Mouse (Mus musculus): ENCODE data around the gene Elmo1. TPM values are rescaled to one million over a fixed set of nuclear protein-coding genes. Genes with fewer than 3 reads are reported as not detected.

Elmo1 gene
- total RNA-seq, 2 experiments from 2014 or later = 45.7 to 47.2 TPM

- intact Hi-C loops (cut with DNase I) = no loop called here
- DNase-seq (ENCODE audit: extremely low spot score in 1 of 2, low spot score in 2 of 2) = no peak
Measured at GRCm38 (mm10) chr13:20116019-20116418, 25.6 kb downstream of the Elmo1 start.

DNA sequence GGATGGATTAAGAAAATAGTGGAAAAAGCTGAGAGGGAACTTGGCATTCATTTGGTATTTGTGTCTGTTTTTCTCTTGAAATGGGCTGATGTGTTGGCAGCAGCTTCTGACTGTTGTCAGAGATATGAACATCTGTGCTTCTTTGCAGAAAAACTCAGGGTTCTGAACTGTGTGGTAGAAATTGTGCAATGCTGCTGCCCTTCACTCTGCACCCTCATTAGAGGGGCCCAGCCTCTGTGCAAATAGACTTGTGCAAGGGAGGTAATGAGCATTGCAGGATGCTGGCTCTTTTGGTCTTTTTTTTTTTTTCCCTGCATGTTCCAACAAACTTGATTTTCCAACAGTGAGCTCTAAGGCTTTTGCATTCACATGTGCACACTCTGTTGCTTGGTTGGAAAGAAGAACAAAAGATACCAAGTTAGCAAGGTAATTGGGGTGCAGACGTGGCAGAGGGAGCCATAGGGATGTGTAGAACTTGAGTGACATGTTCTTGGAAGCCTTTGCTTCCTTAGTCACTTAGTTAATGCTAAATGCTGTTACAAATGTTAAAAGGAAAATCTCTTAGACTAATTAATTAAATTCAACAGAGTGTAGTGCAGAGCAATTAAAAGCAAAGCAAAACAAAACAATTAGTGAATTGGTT lies 26.6 kb downstream of the Elmo1 start:
- intact Hi-C loops (cut with DNase I) = no loop called here
- no peak for DNase-seq (ENCODE audit: extremely low spot score in 1 of 2, low spot score in 2 of 2)

DNA sequence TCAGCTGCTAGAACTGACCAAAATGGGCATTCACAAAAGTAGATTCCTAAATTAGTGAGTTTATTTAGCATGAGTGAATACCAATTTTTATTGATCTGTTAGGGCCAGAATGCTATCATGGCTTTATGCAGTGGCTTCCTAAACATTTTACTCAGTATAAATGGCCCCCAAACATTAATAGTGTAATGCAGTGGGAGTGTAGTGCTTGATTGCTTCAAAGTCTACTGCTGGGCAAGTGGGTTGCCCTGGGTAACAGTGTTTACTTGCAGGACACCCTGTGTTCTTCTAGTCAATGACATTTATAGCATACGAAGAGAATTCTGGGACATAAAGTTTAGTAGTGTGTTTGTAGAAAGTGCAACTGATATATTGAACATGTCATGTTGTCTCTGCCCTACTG lies 27.3 kb downstream of the Elmo1 start:
- DNase-seq (ENCODE audit: extremely low spot score in 1 of 2, low spot score in 2 of 2) = no peak
- intact Hi-C loops (cut with DNase I) = no loop called here

DNA sequence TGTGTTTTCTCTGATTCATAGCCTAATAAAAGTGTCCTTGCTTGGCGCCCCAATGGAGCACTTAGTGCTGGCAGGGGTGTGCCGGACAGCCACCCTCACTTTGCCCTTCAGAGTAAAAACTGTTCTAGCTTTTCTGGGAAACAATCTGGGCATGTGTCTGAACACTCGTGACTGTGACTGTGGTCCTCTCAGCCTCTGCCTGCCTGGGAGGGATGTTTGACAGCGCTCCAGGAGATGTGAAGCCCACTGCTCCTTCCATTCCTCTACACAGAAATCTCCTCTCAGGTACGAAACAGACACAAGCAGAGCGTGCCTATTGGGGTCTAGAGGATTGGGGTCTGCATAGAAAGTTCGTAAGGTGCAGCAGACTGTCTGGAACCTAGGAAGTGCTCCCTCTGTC lies 28.5 kb downstream of the Elmo1 start:
- intact Hi-C loops (cut with DNase I) = no loop called here
- DNase-seq (ENCODE audit: extremely low spot score in 1 of 2, low spot score in 2 of 2) = no peak

GRCm38 (mm10) chr13:20120723-20121122 lies 30.3 kb downstream of the Elmo1 start:
- no peak for DNase-seq (ENCODE audit: extremely low spot score in 1 of 2, low spot score in 2 of 2)
- intact Hi-C loops (cut with DNase I) = no loop called here

DNA sequence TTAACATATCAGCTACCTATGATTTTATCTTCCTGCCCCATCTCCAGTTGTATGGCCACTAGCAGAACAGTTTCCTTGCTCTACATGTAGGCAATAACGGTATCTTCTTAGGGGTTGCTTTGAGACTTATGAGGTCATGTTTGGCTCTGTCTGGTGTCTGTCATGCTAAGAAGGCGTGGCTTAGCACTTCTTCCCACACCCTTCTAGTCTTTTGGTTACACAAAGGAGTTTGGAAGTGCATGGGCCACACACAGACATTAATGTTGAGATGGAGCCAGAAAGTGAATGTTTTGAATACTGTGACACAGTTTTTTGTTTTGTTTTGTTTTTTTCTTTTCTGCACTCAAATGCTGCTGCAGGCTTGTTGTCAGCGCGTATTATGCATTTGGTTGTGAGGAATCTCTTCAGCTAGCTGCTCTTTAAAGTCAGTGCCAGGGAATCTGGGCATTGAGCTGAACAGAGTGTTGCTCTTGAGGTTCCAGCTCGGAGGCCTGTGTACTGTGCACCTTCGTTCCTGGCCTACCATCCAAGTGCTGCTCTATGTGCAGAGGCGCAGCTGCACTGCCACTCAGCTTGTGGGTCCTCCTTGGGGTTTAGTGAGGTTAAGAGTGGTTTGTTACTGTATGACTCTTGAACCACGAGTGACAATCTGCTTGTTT lies 31.1 kb downstream of the Elmo1 start:
- intact Hi-C loops (cut with DNase I) = no loop called here
- no peak for DNase-seq (ENCODE audit: extremely low spot score in 1 of 2, low spot score in 2 of 2)

- DNase-seq (ENCODE audit: extremely low spot score in 1 of 2, low spot score in 2 of 2) = no peak
- intact Hi-C loops (cut with DNase I) = no loop called here
Measured at GRCm38 (mm10) chr13:20123975-20124374, 33.6 kb downstream of the Elmo1 start.

GRCm38 (mm10) chr13:20124965-20125364 lies 34.6 kb downstream of the Elmo1 start:
- intact Hi-C loops (cut with DNase I) = no loop called here
- no peak for DNase-seq (ENCODE audit: extremely low spot score in 1 of 2, low spot score in 2 of 2)

- intact Hi-C loops (cut with DNase I) = no loop called here
- no peak for DNase-seq (ENCODE audit: extremely low spot score in 1 of 2, low spot score in 2 of 2)
Measured at GRCm38 (mm10) chr13:20125845-20126244, 35.4 kb downstream of the Elmo1 start.

- intact Hi-C loops (cut with DNase I) = no loop called here
- no peak for DNase-seq (ENCODE audit: extremely low spot score in 1 of 2, low spot score in 2 of 2)
Measured at GRCm38 (mm10) chr13:20127553-20127952, 37.2 kb downstream of the Elmo1 start.

- DNase-seq (ENCODE audit: extremely low spot score in 1 of 2, low spot score in 2 of 2) = no peak
- intact Hi-C loops (cut with DNase I) = no loop called here
Measured at GRCm38 (mm10) chr13:20128097-20128496, 37.7 kb downstream of the Elmo1 start.

- no peak for DNase-seq (ENCODE audit: extremely low spot score in 1 of 2, low spot score in 2 of 2)
- intact Hi-C loops (cut with DNase I) = no loop called here
Measured at GRCm38 (mm10) chr13:20130731-20131130, 40.3 kb downstream of the Elmo1 start.

DNA sequence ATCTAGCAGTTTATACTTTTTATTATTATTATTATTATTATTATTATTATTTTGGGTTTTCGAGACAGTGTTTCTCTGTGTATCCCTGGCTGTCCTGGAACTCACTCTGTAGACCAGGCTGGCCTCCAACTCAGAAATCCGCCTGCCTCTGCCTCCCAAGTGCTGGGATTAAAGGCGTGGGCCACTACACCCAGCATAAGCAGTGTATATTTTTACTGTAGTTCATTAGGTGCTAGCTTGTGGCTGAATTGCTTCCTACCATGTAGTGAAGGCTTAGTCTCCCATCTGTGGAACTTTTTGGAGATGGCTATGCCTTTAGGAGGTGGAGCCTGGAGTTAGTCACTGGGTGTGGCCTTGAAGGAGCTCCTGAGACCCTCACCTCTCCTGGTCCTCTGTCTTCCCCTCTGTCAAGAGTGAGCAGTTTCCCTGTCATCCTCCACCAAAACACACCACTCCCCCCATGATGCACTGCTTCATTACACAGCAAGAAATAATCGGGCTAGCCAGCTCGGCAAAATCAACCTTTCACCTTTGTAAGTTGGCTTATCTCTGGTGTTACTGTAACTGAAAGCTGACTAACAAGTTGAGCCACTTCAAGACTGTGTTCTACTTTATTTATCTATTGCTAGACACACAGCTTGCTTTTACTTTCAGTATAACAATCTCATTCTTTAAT lies 41.1 kb downstream of the Elmo1 start:
- intact Hi-C loops (cut with DNase I) = no loop called here
- no peak for DNase-seq (ENCODE audit: extremely low spot score in 1 of 2, low spot score in 2 of 2)

- intact Hi-C loops (cut with DNase I) = no loop called here
- DNase-seq (ENCODE audit: extremely low spot score in 1 of 2, low spot score in 2 of 2) = no peak
Measured at GRCm38 (mm10) chr13:20131998-20132371, 41.6 kb downstream of the Elmo1 start.

DNA sequence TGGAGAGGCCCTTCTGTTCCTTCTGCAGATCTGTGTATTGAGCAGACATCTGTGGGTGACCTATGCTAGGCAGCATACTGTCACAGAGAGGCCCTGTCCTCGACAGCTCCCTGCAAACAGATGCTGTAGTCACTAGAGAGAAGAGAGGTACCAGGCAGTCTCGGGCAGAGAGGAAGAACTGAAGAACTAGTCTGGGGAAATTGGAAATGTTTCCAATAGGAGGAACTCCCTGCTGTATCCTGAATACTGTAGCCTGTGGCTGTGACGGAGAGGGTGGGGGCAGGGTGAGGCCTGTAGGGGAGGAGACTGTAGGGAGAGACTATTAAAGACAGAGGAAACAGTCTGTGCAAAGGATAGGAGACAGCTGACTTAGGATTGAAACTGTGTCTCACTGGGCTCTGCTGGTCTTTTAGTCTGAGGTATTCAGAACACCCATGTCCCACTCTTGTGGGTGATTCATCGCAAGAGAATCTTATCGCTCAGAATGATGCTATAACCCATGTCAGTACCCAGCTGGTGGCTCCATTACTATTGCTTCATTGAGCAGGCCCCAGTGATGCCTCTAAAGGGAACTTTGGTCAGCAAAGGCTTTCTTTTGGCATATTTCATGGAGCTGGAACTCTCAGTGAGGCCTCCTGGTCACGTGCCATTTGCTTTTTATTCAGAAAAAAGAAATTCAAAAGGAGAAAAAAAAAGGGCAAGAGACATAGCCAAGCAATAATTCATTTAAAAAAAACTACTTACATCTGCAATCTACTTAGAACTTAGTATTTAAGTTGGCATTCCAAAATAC lies 43.4 kb downstream of the Elmo1 start:
- peak in 1 of 2 experiments; percentile 62 for DNase-seq (ENCODE audit: extremely low spot score in 1 of 2, low spot score in 2 of 2)
- intact Hi-C loops (cut with DNase I) = no loop called here

GRCm38 (mm10) chr13:20134395-20135225 lies 44.2 kb downstream of the Elmo1 start:
- no peak for DNase-seq (ENCODE audit: extremely low spot score in 1 of 2, low spot score in 2 of 2)
- intact Hi-C loops (cut with DNase I) = no loop called here

DNA sequence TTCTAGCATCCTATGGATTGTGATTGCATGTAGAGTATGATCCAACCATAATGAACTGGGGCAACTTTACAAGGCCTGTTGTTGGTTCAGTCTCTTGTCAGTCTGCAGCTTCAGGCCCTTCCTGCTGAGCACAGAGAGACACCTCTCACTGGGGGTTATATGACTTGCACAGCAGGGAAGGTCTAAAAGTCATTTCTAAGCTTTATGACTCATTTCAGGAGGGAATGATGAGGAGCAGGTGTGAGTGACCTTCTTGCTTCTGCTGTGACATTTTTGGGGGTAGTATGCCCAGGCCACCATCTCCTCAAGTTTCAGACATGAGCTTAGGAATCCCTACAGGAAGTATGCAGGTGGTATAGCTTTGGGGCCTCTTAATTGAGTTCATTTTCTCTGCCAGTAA lies 46.4 kb downstream of the Elmo1 start:
- intact Hi-C loops (cut with DNase I) = no loop called here
- DNase-seq (ENCODE audit: extremely low spot score in 1 of 2, low spot score in 2 of 2) = no peak

- intact Hi-C loops (cut with DNase I) = no loop called here
- no peak for DNase-seq (ENCODE audit: extremely low spot score in 1 of 2, low spot score in 2 of 2)
Measured at GRCm38 (mm10) chr13:20138466-20138865, 48.1 kb downstream of the Elmo1 start.

- intact Hi-C loops (cut with DNase I) = no loop called here
- no peak for DNase-seq (ENCODE audit: extremely low spot score in 1 of 2, low spot score in 2 of 2)
Measured at GRCm38 (mm10) chr13:20139060-20139459, 48.7 kb downstream of the Elmo1 start.
